Comparison of ENCODE assay signal across 18 mouse cellular contexts in genomic region chr7:137297131-137297530, GRCm38 (mm10). TPM values are rescaled to one million over a fixed set of nuclear protein-coding genes. Genes with fewer than 3 reads are reported as not detected.
DNase-seq lines count a peak whose midpoint lies in the region; ATAC-seq and TF ChIP-seq lines count a peak whose summit lies in the region.
"Had no signal": no experiment of that assay in that cellular context is flagged by ENCODE, and none has a peak within 500 bp of the region (broad histone marks: within the 10 kb centered on the region; RNA-seq: fewer than 3 reads in every experiment).

No protein-coding gene starts in this region.

- no peak for TF ChIP-seq POLR2A in limb, embryonic 14.5 days (IDR thresholded peaks at IDR 0.05; ENCODE audit: borderline replicate concordance, extremely low read depth, insufficient read depth, insufficient read length)

- peak overlapping the region; percentile 14 for H3K4me2 ChIP-seq in midbrain, embryonic 13.5 days (replicated peaks)
- H3K4me2 ChIP-seq in midbrain, embryonic 11.5 days: no peak overlapping the region
- peak overlapping the region; percentile 43 for H3K4me2 ChIP-seq in hindbrain, embryonic 16.5 days (ENCODE audit: low read length)
- H3K4me2 ChIP-seq in limb, embryonic 14.5 days (replicated peaks; ENCODE audit: low read depth, low read length, severe bottlenecking): peak overlapping the region; percentile 32
- no peak overlapping the region for H3K4me2 ChIP-seq in forebrain, postnatal 0 days (ENCODE audit: low read depth)
- H3K4me2 ChIP-seq in intestine, postnatal 0 days (replicated peaks; ENCODE audit: low read depth): no peak overlapping the region
- H3K4me2 ChIP-seq: forebrain, embryonic 12.5 days; heart, embryonic 15.5 days; liver, embryonic 15.5 days had no signal

- H3K27ac ChIP-seq in midbrain, embryonic 13.5 days: 0 out of 2 replicates have a peak overlapping the region, but pooled peaks have one; percentile 9
- no peak overlapping the region for H3K27ac ChIP-seq in midbrain, embryonic 11.5 days (ENCODE audit: low read depth, low read length)
- peak overlapping the region; percentile 55; the same call in 1 of the 2 replicates for H3K27ac ChIP-seq in hindbrain, embryonic 16.5 days (ENCODE audit: low read depth, low read length)
- no peak overlapping the region for H3K27ac ChIP-seq in limb, embryonic 14.5 days (replicated peaks; ENCODE audit: low read depth, low read length)
- H3K27ac ChIP-seq in forebrain, postnatal 0 days (ENCODE audit: low read depth, low read length): no peak overlapping the region
- no peak overlapping the region for H3K27ac ChIP-seq in intestine, postnatal 0 days (ENCODE audit: low read depth, low read length)
- H3K27ac ChIP-seq: forebrain, embryonic 12.5 days; heart, embryonic 15.5 days; liver, embryonic 15.5 days had no signal

- peaks cover 11% of the 10 kb centered on the region; the same call in 1 of the 2 replicates for H3K27me3 ChIP-seq in midbrain, embryonic 13.5 days
- H3K27me3 ChIP-seq in midbrain, embryonic 11.5 days (ENCODE audit: control insufficient read depth, insufficient read depth, low read length): peaks cover 17% of the 10 kb centered on the region
- 0 out of 2 replicates have a peak, but pooled peaks cover 2% of the 10 kb centered on the region for H3K27me3 ChIP-seq in hindbrain, embryonic 16.5 days (replicated peaks; ENCODE audit: control insufficient read depth, insufficient read depth, low read length)
- H3K27me3 ChIP-seq in limb, embryonic 14.5 days (ENCODE audit: control insufficient read depth, insufficient read depth, low read length): 0 out of 2 replicates have a peak, but pooled peaks cover 21% of the 10 kb centered on the region
- peaks cover 78% of the 10 kb centered on the region for H3K27me3 ChIP-seq in forebrain, postnatal 0 days (ENCODE audit: insufficient read depth, low read length)
- H3K27me3 ChIP-seq in intestine, postnatal 0 days (replicated peaks; ENCODE audit: control insufficient read depth, insufficient read depth, low read length): peaks cover 41% of the 10 kb centered on the region

- no peak overlapping the region for H3K4me3 ChIP-seq in midbrain, embryonic 13.5 days (replicated peaks)
- H3K4me3 ChIP-seq in midbrain, embryonic 11.5 days (ENCODE audit: low read depth, low read length): no peak overlapping the region
- H3K4me3 ChIP-seq in hindbrain, embryonic 16.5 days (ENCODE audit: low read length): no peak overlapping the region
- H3K4me3 ChIP-seq in limb, embryonic 14.5 days (replicated peaks; ENCODE audit: low read length): no peak overlapping the region
- no peak overlapping the region for H3K4me3 ChIP-seq in forebrain, postnatal 0 days (ENCODE audit: low read depth, low read length)
- H3K4me3 ChIP-seq in intestine, postnatal 0 days (ENCODE audit: low read depth, low read length): no peak overlapping the region
- H3K4me3 ChIP-seq: forebrain, embryonic 12.5 days; heart, embryonic 15.5 days; liver, embryonic 15.5 days had no signal

- 49% methylated on average over 7 of the region's 7 CpGs for WGBS in midbrain, embryonic 13.5 days
- 68% methylated on average over 7 of the region's 7 CpGs for WGBS in midbrain, embryonic 11.5 days
- whole genome bisulfite sequencing in hindbrain, embryonic 16.5 days: 48% methylated on average over 7 of the region's 7 CpGs
- 15% methylated on average over 7 of the region's 7 CpGs for WGBS in limb, embryonic 14.5 days
- 59% methylated on average over 7 of the region's 7 CpGs for WGBS in forebrain, postnatal 0 days
- WGBS in intestine, postnatal 0 days: 64% methylated on average over 7 of the region's 7 CpGs

- TF ChIP-seq CTCF in forebrain, postnatal 0 days (IDR thresholded peaks at IDR 0.05; ENCODE audit: low read depth): no peak
- no peak for TF ChIP-seq CTCF in intestine, postnatal 0 days (IDR thresholded peaks at IDR 0.05; ENCODE audit: low read depth)

- no peaks in the 10 kb centered on the region; the same call in 1 of the 2 replicates for H3K36me3 ChIP-seq in midbrain, embryonic 13.5 days
- no peaks in the 10 kb centered on the region for H3K36me3 ChIP-seq in midbrain, embryonic 11.5 days (ENCODE audit: control insufficient read depth, insufficient read depth, low read length)
- H3K36me3 ChIP-seq in hindbrain, embryonic 16.5 days (ENCODE audit: control insufficient read depth, insufficient read depth, low read length): no peaks in the 10 kb centered on the region
- H3K36me3 ChIP-seq in limb, embryonic 14.5 days (ENCODE audit: control insufficient read depth, insufficient read depth, low read length): peaks cover 14% of the 10 kb centered on the region
- H3K36me3 ChIP-seq in forebrain, postnatal 0 days (ENCODE audit: insufficient read depth): no peaks in the 10 kb centered on the region
- no peaks in the 10 kb centered on the region for H3K36me3 ChIP-seq in intestine, postnatal 0 days (ENCODE audit: control insufficient read depth, insufficient read depth)
- H3K36me3 ChIP-seq: forebrain, embryonic 12.5 days; heart, embryonic 15.5 days; liver, embryonic 15.5 days had no signal

- H3K9ac ChIP-seq in midbrain, embryonic 13.5 days (replicated peaks): no peak overlapping the region
- no peak overlapping the region for H3K9ac ChIP-seq in midbrain, embryonic 11.5 days (ENCODE audit: low read length)
- H3K9ac ChIP-seq in hindbrain, embryonic 16.5 days (ENCODE audit: low read depth, low read length): peak overlapping the region; percentile 19; the same call in 1 of the 2 replicates
- 0 out of 2 replicates have a peak overlapping the region, but pooled peaks have one; percentile 31 for H3K9ac ChIP-seq in limb, embryonic 14.5 days (ENCODE audit: low read depth, low read length, severe bottlenecking)
- H3K9ac ChIP-seq in forebrain, postnatal 0 days: no peak overlapping the region
- no peak overlapping the region for H3K9ac ChIP-seq in intestine, postnatal 0 days (ENCODE audit: low read depth, low read length)
- H3K9ac ChIP-seq: forebrain, embryonic 12.5 days; heart, embryonic 15.5 days; liver, embryonic 15.5 days had no signal

- ATAC-seq in midbrain, embryonic 13.5 days: no peak
- ATAC-seq in midbrain, embryonic 11.5 days (ENCODE audit: low FRiP score): no peak
- no peak for ATAC-seq in hindbrain, embryonic 16.5 days
- no peak for ATAC-seq in limb, embryonic 14.5 days (ENCODE audit: low FRiP score, low read depth)
- no peak for ATAC-seq in forebrain, postnatal 0 days
- ATAC-seq in intestine, postnatal 0 days: no peak
- ATAC-seq: lung, postnatal 0 days had no signal

- peaks cover 91% of the 10 kb centered on the region for H3K4me1 ChIP-seq in midbrain, embryonic 13.5 days (replicated peaks)
- H3K4me1 ChIP-seq in midbrain, embryonic 11.5 days (ENCODE audit: control insufficient read depth, insufficient read depth, low read length): peaks cover 16% of the 10 kb centered on the region
- H3K4me1 ChIP-seq in hindbrain, embryonic 16.5 days (ENCODE audit: control insufficient read depth, insufficient read depth, low read depth, low read length): peaks cover 15% of the 10 kb centered on the region
- H3K4me1 ChIP-seq in limb, embryonic 14.5 days (ENCODE audit: control insufficient read depth, insufficient read depth, low read length): peaks cover 69% of the 10 kb centered on the region
- no peaks in the 10 kb centered on the region for H3K4me1 ChIP-seq in forebrain, postnatal 0 days (ENCODE audit: insufficient read depth)
- no peaks in the 10 kb centered on the region for H3K4me1 ChIP-seq in intestine, postnatal 0 days (replicated peaks; ENCODE audit: control insufficient read depth, insufficient read depth, low read length)
- H3K4me1 ChIP-seq: liver, embryonic 15.5 days had no signal

- no peak for DNase-seq in midbrain, embryonic 11.5 days (ENCODE audit: low spot score, missing footprints)
- no peak for DNase-seq in limb, embryonic 14.5 days (ENCODE audit: low spot score)
- no peak for DNase-seq in forebrain, postnatal 0 days
- no peak for DNase-seq in right cerebral cortex, postnatal 4 days
- DNase-seq: cerebellum, adult 8-10 months; kidney, adult 9 months; kidney, postnatal 4 days; left cerebral cortex, postnatal 4 days; right cerebral cortex, adult 18-20 months; spleen, adult 18-20 months; thymus, adult 18-20 months had no signal

- H3K9me3 ChIP-seq in midbrain, embryonic 13.5 days: no peaks in the 10 kb centered on the region
- no peaks in the 10 kb centered on the region for H3K9me3 ChIP-seq in midbrain, embryonic 11.5 days (ENCODE audit: control insufficient read depth, low read length)
- no peaks in the 10 kb centered on the region for H3K9me3 ChIP-seq in hindbrain, embryonic 16.5 days (ENCODE audit: control insufficient read depth, low read length)
- H3K9me3 ChIP-seq in limb, embryonic 14.5 days (ENCODE audit: control insufficient read depth, low read length): no peaks in the 10 kb centered on the region
- H3K9me3 ChIP-seq in forebrain, postnatal 0 days (ENCODE audit: low read length): no peaks in the 10 kb centered on the region
- H3K9me3 ChIP-seq in intestine, postnatal 0 days (ENCODE audit: control insufficient read depth): no peaks in the 10 kb centered on the region
- H3K9me3 ChIP-seq: forebrain, embryonic 12.5 days; heart, embryonic 15.5 days; liver, embryonic 15.5 days had no signal

RNA-seq across cellular contexts. Expression of gene Ebf3, which starts 17.1 kb away (rescaled TPM):
- 18.1 and 18.2 TPM in 2 replicates for polyA plus RNA-seq in midbrain, embryonic 13.5 days (2015; fragmentation: Nextera tagmentation; extraction: Ambion mirVana)
- polyA plus RNA-seq in midbrain, embryonic 11.5 days (2014; fragmentation: Nextera tagmentation; extraction: Ambion mirVana): 11.2 and 12.7 TPM in 2 replicates
- 10.3 and 10.7 TPM in 2 replicates for polyA plus RNA-seq in hindbrain, embryonic 16.5 days (2015; fragmentation: Nextera tagmentation; extraction: Ambion mirVana)
- polyA plus RNA-seq in limb, embryonic 14.5 days (2012; rRNA removed): 80.3 and 93.2 TPM in 2 replicates
- polyA plus RNA-seq in limb, embryonic 14.5 days (2014; fragmentation: Nextera tagmentation; extraction: Ambion mirVana): 15.3 and 17.8 TPM in 2 replicates
- total RNA-seq in forebrain, postnatal 0 days (2014; rRNA removed): 5.8 and 14.0 TPM in 2 replicates
- polyA plus RNA-seq in forebrain, postnatal 0 days (2015; fragmentation: Nextera tagmentation; extraction: Ambion mirVana): 0.39 and 0.67 TPM in 2 replicates
- polyA plus RNA-seq in intestine, postnatal 0 days (2015; fragmentation: Nextera tagmentation; extraction: Ambion mirVana): 0.31 and 0.41 TPM in 2 replicates
- polyA plus RNA-seq: lung, postnatal 0 days had no signal

Comparison
In these comparisons a context has a peak if more than half of its experiments do, and no peak if none do; other contexts are left out.
1. H3K27ac ChIP-seq: peak in midbrain, embryonic 13.5 days (single experiment) and hindbrain, embryonic 16.5 days (single experiment); none in midbrain, embryonic 11.5 days (single experiment), limb, embryonic 14.5 days (single experiment), forebrain, postnatal 0 days (single experiment) and intestine, postnatal 0 days (single experiment).
2. H3K4me2 ChIP-seq: peak in midbrain, embryonic 13.5 days (single experiment), hindbrain, embryonic 16.5 days (single experiment) and limb, embryonic 14.5 days (single experiment); none in midbrain, embryonic 11.5 days (single experiment), forebrain, postnatal 0 days (single experiment) and intestine, postnatal 0 days (single experiment).
3. H3K9ac ChIP-seq: peak in hindbrain, embryonic 16.5 days (single experiment) and limb, embryonic 14.5 days (single experiment); none in midbrain, embryonic 13.5 days (single experiment), midbrain, embryonic 11.5 days (single experiment), forebrain, postnatal 0 days (single experiment) and intestine, postnatal 0 days (single experiment).